Mouse (Mus musculus): ENCODE data around the gene Efhd1.

Efhd1 gene

DNA sequence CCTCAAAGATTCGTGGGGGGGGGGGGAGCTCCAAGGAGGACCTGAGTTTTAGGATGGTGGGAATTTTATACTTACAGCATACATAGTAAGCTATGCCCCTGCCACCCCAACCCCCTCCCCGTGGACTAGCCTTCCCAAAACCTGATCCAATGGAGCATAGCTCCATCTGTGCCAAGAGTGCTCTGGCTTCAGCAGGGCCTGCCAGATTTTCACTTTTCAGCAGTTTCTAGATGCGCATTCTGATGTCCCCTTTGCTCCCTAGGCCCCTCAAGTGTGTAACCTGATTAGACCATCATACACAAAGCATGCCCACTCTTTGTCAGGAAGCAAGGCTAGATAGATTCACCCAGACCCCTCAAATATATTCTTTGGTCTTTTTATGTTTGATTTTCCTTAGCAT is 6.0 kb downstream of the Efhd1 start:
- DNase-seq (ENCODE audit: low spot score in 2 of 2), result no peak

GRCm38 (mm10) chr1:87270641-87271467 is 6.7 kb downstream of the Efhd1 start:
- no peak for DNase-seq (ENCODE audit: low spot score in 2 of 2)

DNA sequence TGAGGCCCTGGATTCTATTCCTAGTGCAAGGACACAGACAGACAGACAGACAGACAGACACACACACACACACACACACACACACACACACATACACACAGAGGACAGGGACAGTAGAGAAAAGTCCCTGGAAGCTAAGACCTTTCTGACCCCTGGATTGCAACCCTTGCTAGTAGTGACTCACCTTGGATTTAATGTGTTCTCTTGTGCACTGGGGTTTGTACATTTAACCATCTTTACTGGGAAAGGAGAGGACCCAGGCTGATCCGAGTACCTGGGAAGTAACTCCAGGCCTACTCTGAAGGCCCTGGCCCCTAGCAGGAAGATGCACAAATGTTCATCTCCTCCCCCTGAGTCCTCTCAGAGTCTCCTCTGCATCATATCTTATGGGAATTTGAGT is 7.4 kb downstream of the Efhd1 start:
- no peak for DNase-seq (ENCODE audit: low spot score in 2 of 2)

DNA sequence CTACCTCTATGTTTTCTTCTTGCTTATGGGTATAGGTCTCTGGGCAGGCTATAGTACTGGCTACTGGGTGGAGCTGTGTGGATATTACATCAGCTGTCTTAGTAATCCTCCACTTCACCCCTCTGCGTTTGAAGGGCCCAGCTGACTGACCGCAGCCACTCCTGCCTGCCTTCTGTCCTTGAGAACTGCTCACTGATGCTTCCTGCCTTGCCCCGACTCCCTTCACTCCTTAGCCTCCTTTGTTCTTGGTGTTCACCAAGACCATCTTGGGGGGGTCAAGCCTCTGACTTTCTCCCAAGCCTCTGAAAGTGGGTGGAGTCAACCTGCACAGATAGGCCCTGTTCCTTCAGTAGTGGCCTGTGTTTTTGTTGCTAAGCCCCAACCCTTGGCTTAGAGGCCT is 8.3 kb downstream of the Efhd1 start:
- DNase-seq (ENCODE audit: low spot score in 2 of 2), result no peak

- peak in 1 of 2 experiments; percentile 20 for DNase-seq (ENCODE audit: low spot score in 2 of 2)
Measured at GRCm38 (mm10) chr1:87273514-87273942, 9.4 kb downstream of the Efhd1 start.

DNA sequence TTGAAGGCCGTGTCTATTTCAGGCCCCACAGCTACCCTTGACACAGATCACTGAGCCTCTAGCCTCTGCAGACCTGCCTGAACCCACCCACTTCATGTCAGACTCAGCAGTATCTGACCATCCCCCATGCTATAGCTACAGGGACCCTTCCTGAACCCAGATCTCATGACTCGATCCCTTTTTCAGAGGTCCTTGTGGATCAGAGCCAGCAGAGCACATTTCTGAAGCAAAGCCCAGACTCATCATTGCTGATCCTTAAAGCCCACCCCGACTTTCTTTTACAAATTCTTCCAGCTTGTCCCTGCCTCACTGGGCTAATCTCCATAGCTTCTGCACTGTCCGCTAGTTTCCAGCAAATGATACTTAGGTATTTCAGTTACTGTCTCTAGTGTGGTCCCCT is 10.0 kb downstream of the Efhd1 start:
- no peak for DNase-seq (ENCODE audit: low spot score in 2 of 2)

GRCm38 (mm10) chr1:87275151-87275550 is 11.0 kb downstream of the Efhd1 start:
- DNase-seq (ENCODE audit: low spot score in 2 of 2), result no peak

GRCm38 (mm10) chr1:87276056-87276455 is 11.9 kb downstream of the Efhd1 start:
- no peak for DNase-seq (ENCODE audit: low spot score in 2 of 2)

DNA sequence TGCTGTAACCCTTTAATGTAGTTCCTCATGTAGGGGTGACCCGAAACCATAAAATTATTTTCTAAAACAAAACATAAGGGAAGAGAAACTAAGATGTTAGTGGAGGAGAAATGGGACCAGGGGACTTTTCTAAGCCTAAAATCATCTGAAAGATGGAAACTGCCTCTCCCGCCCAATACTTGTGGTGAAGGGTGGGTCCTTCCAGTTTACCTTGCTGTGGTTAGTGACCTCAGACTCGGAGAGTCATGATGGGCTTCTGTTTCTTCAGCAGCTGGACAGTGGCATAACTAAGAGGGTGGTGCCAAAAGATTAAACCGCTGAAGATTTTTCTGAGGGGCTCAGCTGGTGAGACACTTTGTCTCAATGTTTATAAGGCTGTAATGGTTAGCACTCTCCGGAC is 16.1 kb downstream of the Efhd1 start:
- DNase-seq (ENCODE audit: low spot score in 2 of 2), result no peak

- DNase-seq (ENCODE audit: low spot score in 2 of 2), result no peak
Measured at GRCm38 (mm10) chr1:87281599-87282412, 17.6 kb downstream of the Efhd1 start.

GRCm38 (mm10) chr1:87282413-87282788 is 18.2 kb downstream of the Efhd1 start:
- no peak for DNase-seq (ENCODE audit: low spot score in 2 of 2)

- no peak for DNase-seq (ENCODE audit: low spot score in 2 of 2)
Measured at GRCm38 (mm10) chr1:87283410-87283960, 19.3 kb downstream of the Efhd1 start.

GRCm38 (mm10) chr1:87287105-87287504 is 22.9 kb downstream of the Efhd1 start:
- no peak for DNase-seq (ENCODE audit: low spot score in 2 of 2)

GRCm38 (mm10) chr1:87291416-87291815 is 27.3 kb downstream of the Efhd1 start:
- DNase-seq (ENCODE audit: low spot score in 2 of 2), result no peak

GRCm38 (mm10) chr1:87292420-87293190 is 28.4 kb downstream of the Efhd1 start:
- peak; percentile 30 to 39 for DNase-seq (ENCODE audit: low spot score in 2 of 2)

- DNase-seq (ENCODE audit: low spot score in 2 of 2), result no peak
Measured at GRCm38 (mm10) chr1:87294063-87294710, 30.0 kb downstream of the Efhd1 start.

DNA sequence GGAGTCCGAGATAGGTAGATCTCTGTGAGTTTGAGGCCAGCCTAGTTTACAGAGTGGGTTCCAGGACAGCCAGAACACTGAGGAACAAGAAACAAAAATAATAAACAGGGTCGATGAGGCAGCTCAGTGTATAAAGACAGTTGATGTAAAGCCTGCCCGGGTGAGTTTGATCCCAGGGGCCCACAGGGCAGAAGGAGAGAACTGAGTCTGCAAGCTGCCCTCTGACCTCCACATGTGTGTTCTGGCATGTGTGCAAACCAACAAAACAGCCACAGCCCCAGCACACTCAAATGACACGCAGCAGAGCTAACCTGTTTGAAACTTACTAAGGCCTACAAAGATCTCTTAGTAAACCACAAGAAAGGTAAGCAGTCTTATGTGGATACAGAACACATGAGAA is 30.8 kb downstream of the Efhd1 start:
- DNase-seq (ENCODE audit: low spot score in 2 of 2), result no peak

DNA sequence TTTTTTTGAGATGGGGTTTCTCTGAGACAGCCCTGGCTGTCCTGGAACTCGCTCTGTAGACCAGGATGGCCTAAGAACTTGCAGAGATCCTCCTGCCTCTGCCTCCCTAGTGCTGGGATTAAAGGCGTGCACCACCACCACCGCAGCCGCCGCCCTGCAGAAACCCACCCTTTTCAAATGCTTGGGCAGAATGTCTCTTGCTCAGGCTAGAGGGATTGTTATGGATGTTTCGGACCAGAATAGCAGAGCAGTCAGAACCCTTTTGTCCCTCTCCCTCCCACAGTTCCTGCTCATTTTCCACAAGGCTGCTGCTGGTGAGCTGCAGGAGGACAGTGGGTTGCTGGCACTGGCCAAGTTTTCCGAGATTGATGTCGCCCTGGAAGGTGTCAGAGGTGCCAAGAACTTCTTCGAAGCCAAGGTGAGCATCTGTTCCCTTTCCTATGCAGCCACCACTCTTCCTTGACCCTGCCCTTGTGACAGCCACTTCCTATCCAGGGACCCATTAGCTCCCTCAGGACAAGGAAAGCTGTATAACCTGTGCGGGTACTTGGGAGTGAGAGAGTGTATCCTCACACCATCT is 33.3 kb downstream of the Efhd1 start:
- DNase-seq (ENCODE audit: low spot score in 2 of 2), result no peak

DNA sequence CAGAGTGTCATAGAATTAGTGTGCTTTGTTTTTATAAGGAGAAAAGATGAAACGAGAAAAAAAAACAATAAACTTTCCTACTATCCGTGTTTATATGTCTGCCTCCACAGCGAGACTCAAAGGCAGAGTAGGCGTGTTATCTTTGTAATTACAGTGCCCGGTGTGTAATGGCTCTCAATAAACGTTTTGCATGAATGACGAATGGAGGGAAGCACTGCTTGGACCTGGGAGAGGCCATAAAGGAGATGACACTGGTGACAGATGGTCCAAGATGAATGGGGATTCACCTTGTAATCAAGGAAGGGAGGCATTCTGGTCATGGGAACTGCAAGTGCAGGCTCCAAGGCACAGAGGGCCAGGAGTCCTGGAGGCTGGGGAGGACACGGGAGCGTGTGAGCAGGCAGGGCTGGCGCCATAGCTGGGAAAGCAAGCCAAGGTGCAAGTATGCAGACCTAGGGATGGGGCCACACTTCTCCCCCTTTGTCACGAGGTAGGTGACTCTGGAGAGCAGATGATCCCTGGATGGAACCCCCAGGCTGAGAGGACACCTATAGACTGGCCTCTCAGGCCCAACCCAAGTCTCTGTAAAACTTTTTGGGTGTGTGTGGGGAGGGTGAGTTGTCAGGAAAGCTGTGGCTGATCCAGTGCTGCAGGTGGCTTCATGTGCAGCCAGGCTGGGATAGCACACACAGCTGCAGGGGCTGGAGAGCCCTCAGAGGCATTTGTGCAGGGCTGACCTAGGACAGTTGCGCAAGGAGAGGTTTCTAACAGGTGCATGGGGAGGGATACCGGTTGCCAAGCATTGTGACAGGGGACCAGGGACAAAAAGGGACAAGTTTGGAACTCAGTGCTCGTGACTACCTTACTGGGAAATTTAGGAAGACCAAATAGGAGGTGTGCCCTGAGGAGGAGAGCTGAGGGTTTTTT is 36.5 kb downstream of the Efhd1 start:
- no peak for DNase-seq (ENCODE audit: low spot score in 2 of 2)

- DNase-seq (ENCODE audit: low spot score in 2 of 2), result no peak
Measured at GRCm38 (mm10) chr1:87301971-87302370, 37.8 kb downstream of the Efhd1 start.
